Mouse (Mus musculus) hindbrain, embryonic 13.5 days (tissue): ENCODE measurements around the gene Capn8. TPM values are rescaled to one million over a fixed set of nuclear protein-coding genes. Genes with fewer than 3 reads are reported as not detected.

ENCODE experiments used
- ATAC-seq: fragments of 200-750 bp; cut with Nextera tagmentation; 2 replicates; pipeline ENCODE4 v1.8.0; 2017; ENCODE audit warnings: moderate TSS enrichment; ENCODE audit not compliant: low FRiP score
- H3K27ac ChIP-seq: fragments of 300-500 bp; sonication (generic); 2 replicates; pipeline ENCODE4 v1.5.1; 2015; ENCODE audit warnings: inconsistent platforms, mild to moderate bottlenecking, moderate library complexity
- H3K27me3 ChIP-seq: fragments of 300-500 bp; sonication (generic); 2 replicates; pipeline ENCODE4 v1.6.1; 2015; ENCODE audit warnings: mild to moderate bottlenecking, inconsistent platforms
- H3K36me3 ChIP-seq: fragments of 300-500 bp; sonication (generic); 2 replicates; pipeline ENCODE4 v1.6.1; 2015; ENCODE audit warnings: mild to moderate bottlenecking, inconsistent platforms
- H3K4me1 ChIP-seq: fragments of 300-500 bp; sonication (generic); replicated peaks from 2 replicates; pipeline ENCODE4 v1.6.1; 2015; ENCODE audit warnings: inconsistent platforms
- H3K4me2 ChIP-seq: fragments of 300-500 bp; sonication (generic); 2 replicates; pipeline ENCODE4 v1.6.1; 2015; ENCODE audit warnings: inconsistent platforms, mild to moderate bottlenecking, moderate library complexity
- H3K4me3 ChIP-seq: fragments of 300-500 bp; sonication (generic); 2 replicates; pipeline ENCODE4 v1.5.1; 2015; ENCODE audit warnings: mild to moderate bottlenecking, inconsistent platforms
- H3K9ac ChIP-seq: fragments of 300-500 bp; sonication (generic); 2 replicates; pipeline ENCODE4 v1.6.1; 2015; ENCODE audit warnings: mild to moderate bottlenecking, inconsistent platforms
- H3K9me3 ChIP-seq: fragments of 300-500 bp; sonication (generic); 2 replicates; pipeline ENCODE4 v1.6.1; 2016; ENCODE audit warnings: inconsistent platforms
- WGBS: fragments of 180-500 bp; shearing (Covaris S2); methylation state at CpG from one replicate; pipeline ENCODE4 v1.1.7; 2015; 5-methylcytosine and 5-hydroxymethylcytosine counted together
- polyA plus RNA-seq: library from polyadenylated mRNA; unstranded; fragments of >200 nt; fragmentation: Nextera tagmentation; extraction: Ambion mirVana; gene quantifications from 2 replicates; pipeline ENCODE4 v1.2.1, GENCODE M21; 2015

Gene Capn8
- 0.10 TPM in 2 replicates for polyA plus RNA-seq

DNA sequence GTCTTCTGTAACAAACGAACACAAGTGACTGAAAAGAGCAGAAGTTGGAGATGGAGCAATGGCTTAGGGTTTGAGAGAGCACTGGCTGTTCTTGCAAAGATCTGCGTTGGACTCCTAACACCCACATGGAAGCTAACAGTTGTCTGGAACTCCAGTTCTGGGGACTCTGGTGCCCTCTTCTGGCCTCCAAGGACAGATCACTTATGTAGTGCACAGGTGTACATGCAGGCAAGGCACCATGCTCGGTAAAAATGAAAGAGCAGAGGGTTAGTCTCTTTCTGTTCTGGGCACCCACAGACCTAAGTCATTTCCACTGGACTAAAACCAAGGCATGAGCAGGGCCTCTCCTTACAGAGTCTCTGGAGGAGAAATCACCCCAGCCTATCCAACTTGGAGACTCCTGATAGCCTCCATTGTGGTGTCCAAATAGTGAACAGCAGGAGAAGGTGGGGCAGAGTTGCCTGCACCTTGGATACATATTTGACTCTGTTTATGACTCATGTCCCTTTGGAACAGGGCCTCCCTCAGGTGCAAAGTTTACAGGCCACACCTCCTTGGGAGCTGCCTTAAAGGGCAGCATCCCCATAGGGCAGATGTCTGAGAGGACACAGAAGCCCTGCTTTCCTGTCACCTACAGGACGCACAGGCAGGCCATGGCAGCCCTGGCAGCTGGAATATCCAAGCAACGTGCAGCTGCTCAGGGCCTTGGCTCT lies at the start of gene Capn8:
Gene Capn8 (plus strand): TSS at position 600 of the 713 bp plus-strand sequence.
- H3K4me2 ChIP-seq: no peak within 1 kb of the TSS
- no peaks in the 10 kb centered on the region for H3K27me3 ChIP-seq
- no peak within 1 kb of the TSS for H3K9ac ChIP-seq
- no peaks in the 10 kb centered on the region for H3K36me3 ChIP-seq
- WGBS: 84% methylated on average over 5 of the region's 5 CpGs
- H3K9me3 ChIP-seq: no peaks in the 10 kb centered on the region
- no peak within 1 kb of the TSS for H3K4me3 ChIP-seq
- peaks cover 21% of the 10 kb centered on the region for H3K4me1 ChIP-seq
- no peak for ATAC-seq
- no peak within 1 kb of the TSS for H3K27ac ChIP-seq

DNA sequence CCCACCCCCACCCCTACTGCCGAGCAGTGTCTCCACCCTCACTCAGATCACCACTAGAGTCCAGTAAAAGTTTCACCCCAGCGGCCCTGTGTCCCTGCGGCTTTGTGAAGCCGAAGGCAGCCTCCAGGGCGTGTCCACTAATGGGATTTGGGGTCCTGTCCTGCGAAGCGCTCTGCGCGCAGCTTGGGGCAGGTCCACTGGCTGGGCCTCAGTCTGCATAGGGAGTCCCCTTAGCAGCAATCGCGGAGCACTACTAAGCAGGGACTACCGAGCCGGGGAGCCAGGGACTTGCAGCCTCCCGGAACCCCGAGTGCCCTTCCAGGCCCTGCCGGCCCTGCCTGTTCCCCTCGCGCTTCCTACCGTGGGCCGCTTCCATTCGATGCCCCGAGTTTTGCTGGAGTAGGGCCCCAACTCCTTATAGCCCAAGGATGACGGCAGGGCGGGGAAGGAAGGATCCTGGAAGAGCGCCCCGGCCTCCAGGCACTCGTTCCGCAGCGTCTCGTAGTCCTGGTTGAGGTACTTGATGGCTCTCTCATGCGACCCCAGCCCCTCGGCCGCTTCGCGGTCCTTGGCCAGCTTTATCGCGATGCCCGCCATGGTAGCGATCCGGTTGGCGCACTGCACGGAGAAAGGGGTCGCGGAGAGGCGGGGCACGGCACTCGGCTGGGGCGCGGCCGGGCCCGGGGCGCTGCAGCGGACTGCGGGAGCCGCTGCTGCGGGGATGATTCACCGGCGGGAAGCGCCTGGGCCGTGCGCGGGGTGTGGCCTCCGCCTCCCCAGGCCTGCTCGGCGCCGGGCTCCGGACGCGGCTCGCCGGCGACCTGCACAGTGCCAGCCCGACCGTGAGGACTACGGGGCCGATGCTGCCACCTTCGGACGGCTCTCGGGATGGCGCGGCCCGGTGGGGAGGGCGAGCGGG lies 47.8 kb upstream of the Capn8 start, which contains the start of gene Capn2:
Gene Capn2 (minus strand): TSS at position 851 of the 919 bp plus-strand sequence.
- H3K4me3 ChIP-seq: peak within 1 kb of the TSS; percentile 58
- peaks cover 27% of the 10 kb centered on the region for H3K4me1 ChIP-seq
- no peaks in the 10 kb centered on the region for H3K9me3 ChIP-seq
- peak; percentile 96 for ATAC-seq
- H3K9ac ChIP-seq: peak within 1 kb of the TSS; percentile 89
- WGBS: under 1% methylated on average over 81 of the region's 84 CpGs
- peaks cover 17% of the 10 kb centered on the region for H3K27me3 ChIP-seq
- peak within 1 kb of the TSS; percentile 76 for H3K4me2 ChIP-seq
- H3K36me3 ChIP-seq: peaks cover 10% of the 10 kb centered on the region
- peak within 1 kb of the TSS; percentile 88 for H3K27ac ChIP-seq

DNA sequence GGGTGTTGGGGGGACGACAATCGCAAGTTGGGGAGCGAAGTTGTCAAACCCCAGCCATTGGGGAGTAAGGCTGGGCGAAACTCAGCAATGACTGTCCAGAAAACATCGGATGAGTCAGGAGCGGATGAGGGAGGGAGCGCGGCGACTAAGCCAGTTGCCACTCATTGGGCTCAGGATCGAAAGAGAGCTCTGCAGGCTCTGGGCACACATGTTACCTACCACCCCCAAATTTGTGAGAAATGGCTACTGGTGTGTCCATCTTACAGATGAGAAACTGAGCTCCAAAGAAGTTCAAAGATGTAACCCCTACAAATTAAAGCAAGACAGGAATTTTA lies 47.2 kb upstream of the Capn8 start:
- Histone ChIP-seq H3K36me3 (peaks cover 4% of the 10 kb centered on the region; the same call in 1 of the 2 replicates), H3K27ac (peak overlapping the region; percentile 88), H3K9me3 (no peaks in the 10 kb centered on the region), H3K4me2 (peak overlapping the region; percentile 76), H3K4me1 (peaks cover 27% of the 10 kb centered on the region), H3K27me3 (peaks cover 17% of the 10 kb centered on the region), H3K4me3 (peak overlapping the region; percentile 58), H3K9ac (peak overlapping the region; percentile 89)
- under 1% methylated on average over 10 of the region's 10 CpGs for WGBS
- peak; percentile 54; the same call in 1 of the 2 replicates for ATAC-seq

DNA sequence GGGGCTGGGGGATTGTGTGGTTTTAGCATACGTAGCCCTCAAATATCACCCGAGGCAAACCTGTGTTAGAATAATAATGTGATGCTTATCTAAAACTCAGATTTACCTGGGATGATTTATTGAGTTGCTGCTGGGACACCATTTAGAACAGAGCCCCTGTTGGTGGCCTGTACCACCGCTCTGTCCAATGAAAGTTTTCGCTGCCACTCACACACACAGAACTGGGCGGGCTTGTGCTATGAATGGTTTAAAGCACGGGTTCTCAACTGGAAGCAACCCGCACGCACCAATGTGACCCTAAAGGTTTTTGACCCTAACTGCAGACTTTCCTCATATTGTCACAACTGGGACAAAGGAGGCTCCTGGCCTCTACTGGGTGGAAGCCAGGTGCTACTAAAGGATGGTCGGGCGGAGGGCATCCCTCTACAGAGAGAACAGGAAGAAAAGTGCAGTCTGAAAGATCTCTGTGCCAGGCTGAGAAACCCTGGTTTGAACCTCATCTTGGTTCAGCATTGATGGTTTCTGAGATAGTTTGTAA lies 46.6 kb upstream of the Capn8 start:
- peaks cover 27% of the 10 kb centered on the region for H3K4me1 ChIP-seq
- H3K9ac ChIP-seq: no peak overlapping the region
- H3K4me2 ChIP-seq: peak overlapping the region; percentile 76; the same call in 1 of the 2 replicates
- no peaks in the 10 kb centered on the region for H3K9me3 ChIP-seq
- H3K27me3 ChIP-seq: peaks cover 17% of the 10 kb centered on the region
- H3K36me3 ChIP-seq: 0 out of 2 replicates have a peak, but pooled peaks cover 3% of the 10 kb centered on the region
- ATAC-seq: no peak
- H3K27ac ChIP-seq: no peak overlapping the region
- 51% methylated on average over 10 of the region's 10 CpGs for WGBS
- H3K4me3 ChIP-seq: no peak overlapping the region

DNA sequence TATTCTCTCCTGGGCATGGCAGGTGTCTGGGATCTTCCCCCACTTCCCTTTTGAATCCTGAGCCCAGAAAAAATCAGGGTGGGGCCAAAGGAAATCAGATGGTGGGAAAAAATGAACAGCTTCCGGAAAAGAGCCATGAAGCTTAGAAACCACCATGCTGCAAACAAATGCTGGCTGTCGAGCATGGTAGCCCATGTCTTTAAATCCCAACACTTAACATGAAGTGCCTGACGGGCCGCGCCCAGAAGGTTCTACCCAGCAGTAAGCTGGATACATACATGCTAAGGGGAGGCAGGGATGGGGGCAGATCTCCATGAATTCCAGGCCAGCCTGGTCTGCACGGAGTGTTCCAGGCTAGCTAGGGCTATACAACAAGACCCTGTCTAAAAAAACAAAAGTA lies 46.0 kb upstream of the Capn8 start:
- peaks cover 23% of the 10 kb centered on the region for H3K4me1 ChIP-seq
- no peak overlapping the region for H3K4me2 ChIP-seq
- ATAC-seq: no peak
- H3K27me3 ChIP-seq: peaks cover 17% of the 10 kb centered on the region
- no peak overlapping the region for H3K4me3 ChIP-seq
- H3K9me3 ChIP-seq: no peaks in the 10 kb centered on the region
- WGBS: 89% methylated on average over 6 of the region's 6 CpGs
- no peak overlapping the region for H3K9ac ChIP-seq
- H3K27ac ChIP-seq: no peak overlapping the region
- 0 out of 2 replicates have a peak, but pooled peaks cover 3% of the 10 kb centered on the region for H3K36me3 ChIP-seq

DNA sequence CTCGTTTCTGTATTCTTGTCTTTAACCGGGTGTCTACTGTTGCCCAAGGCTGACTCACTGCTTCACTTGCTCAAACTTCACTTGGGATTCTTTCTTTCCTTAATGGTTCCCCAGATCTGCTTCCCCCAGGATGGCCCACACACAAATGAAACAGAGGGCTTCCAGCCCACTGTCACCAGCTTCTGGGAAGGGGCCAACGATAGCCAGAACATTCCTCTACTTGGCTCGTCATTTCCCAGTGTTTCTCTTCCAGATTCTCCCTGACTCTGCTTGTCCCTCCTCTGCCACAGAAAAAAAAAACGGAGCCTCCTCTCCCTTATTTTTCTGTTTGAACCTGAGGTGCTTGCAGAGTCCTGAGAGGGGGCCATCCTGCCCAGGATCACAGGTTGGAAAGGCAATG lies 45.5 kb upstream of the Capn8 start:
- H3K27me3 ChIP-seq: peaks cover 17% of the 10 kb centered on the region
- ATAC-seq: no peak

DNA sequence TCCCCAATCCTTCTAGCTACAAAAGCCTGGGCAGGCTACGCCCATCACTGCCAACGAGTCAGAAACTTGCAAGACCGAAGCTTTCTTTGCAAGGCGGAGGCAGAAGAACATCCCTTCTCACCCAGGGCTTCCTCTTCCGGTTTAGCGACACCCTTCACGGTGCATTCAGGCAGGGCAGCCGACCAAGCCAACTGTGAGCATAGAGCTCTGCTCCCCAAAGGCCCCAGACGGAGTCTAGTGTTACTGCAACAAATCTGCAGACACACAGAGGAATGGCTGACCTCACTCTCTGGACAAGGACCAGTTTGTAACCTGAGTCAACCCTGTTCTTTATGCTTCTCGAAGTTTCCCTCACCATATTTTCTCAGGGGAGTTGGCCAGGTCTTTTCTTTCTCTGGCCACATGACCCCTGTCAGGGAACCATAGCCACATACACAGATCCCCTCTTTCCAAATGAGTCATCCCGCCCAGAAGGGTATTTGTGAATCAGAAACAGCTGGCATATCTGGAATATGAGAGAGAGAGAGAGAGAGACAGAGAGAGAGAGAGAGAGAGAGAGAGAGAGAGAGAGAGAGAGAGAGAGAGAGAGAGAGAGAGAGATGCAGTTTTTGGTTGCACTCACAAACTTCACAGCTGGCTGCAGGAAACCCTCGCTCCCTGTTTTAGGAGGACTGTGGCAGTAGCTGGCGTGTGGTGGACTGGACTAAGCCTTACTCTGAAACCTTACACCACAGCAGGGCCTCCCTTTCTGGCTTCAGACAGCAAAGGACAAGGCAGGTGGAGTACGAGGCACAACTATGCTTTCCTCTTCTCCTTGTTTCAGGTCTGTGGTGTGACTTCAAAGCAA lies 44.5 kb upstream of the Capn8 start:
- H3K4me1 ChIP-seq: peaks cover 18% of the 10 kb centered on the region
- ATAC-seq: no peak
- no peak overlapping the region for H3K27ac ChIP-seq
- WGBS: 38% methylated on average over 14 of the region's 14 CpGs
- H3K4me2 ChIP-seq: no peak overlapping the region
- peaks cover 17% of the 10 kb centered on the region for H3K27me3 ChIP-seq
- no peaks in the 10 kb centered on the region for H3K9me3 ChIP-seq
- H3K4me3 ChIP-seq: no peak overlapping the region
- H3K9ac ChIP-seq: no peak overlapping the region
- no peaks in the 10 kb centered on the region for H3K36me3 ChIP-seq

More for the DNA sequence above, 45.5 kb upstream of the Capn8 start:
- Histone ChIP-seq H3K9me3 (no peaks in the 10 kb centered on the region), H3K9ac (no peak overlapping the region), H3K4me1 (peaks cover 23% of the 10 kb centered on the region), H3K4me2 (no peak overlapping the region), H3K27ac (no peak overlapping the region), H3K36me3 (0 out of 2 replicates have a peak, but pooled peaks cover 3% of the 10 kb centered on the region), H3K4me3 (no peak overlapping the region)
- WGBS: 76% methylated on average over 5 of the region's 5 CpGs

DNA sequence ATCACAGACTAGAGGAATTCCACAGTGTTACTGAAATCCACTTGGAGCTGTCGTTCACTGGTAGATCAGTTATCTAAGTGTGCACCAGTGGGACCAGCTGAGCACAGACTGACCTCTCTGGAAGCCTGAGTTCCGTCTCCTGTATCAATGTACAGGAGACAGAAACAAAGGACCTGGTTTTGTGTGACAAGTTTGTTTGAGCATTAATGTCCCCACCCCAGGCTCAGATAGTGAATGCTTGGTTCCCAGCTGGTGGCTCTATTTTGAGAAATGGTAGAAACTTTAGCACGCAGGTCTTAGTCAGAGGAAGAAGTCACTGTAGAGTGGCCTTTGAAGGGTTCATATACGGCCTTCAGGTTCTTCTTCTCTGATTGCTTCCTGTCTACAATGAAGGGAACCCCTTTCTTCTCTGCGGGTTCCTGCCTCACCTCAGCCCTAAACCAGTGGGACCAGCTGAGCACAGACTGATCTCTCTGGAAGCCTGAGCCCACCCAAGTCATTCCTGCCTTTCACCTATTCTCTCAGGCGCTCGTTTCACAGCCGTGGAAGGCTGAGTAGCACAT lies 43.8 kb upstream of the Capn8 start:
- no peak overlapping the region; the same call in 1 of the 2 replicates for H3K9ac ChIP-seq
- H3K9me3 ChIP-seq: no peaks in the 10 kb centered on the region
- peaks cover 11% of the 10 kb centered on the region for H3K4me1 ChIP-seq
- H3K36me3 ChIP-seq: no peaks in the 10 kb centered on the region
- WGBS: 77% methylated on average over 8 of the region's 8 CpGs
- ATAC-seq: no peak
- H3K27me3 ChIP-seq: peaks cover 17% of the 10 kb centered on the region
- no peak overlapping the region for H3K4me2 ChIP-seq
- no peak overlapping the region for H3K27ac ChIP-seq
- no peak overlapping the region for H3K4me3 ChIP-seq

DNA sequence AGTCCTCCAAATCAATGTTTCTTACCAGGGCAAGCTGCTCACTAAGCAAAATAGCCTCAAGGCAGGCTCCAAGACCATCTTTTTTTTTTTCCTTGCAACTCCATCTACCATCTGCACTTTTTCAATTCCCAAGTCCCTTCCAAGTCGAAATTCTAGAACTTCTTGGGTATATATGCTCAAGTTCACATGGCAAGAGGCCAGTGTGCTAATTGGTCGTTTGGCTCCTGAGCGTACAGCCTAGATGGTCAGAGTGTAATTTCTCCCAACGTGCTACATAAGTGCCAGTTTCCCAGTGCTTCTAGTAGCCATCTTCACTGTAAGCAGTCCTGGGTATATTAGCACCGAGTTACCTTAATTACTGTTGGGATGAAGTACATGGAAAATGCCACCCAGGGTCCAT lies 41.8 kb upstream of the Capn8 start:
- no peak overlapping the region for H3K27ac ChIP-seq
- no peaks in the 10 kb centered on the region for H3K9me3 ChIP-seq
- H3K27me3 ChIP-seq: peaks cover 31% of the 10 kb centered on the region
- no peak overlapping the region for H3K4me3 ChIP-seq
- ATAC-seq: no peak
- H3K4me2 ChIP-seq: no peak overlapping the region
- peaks cover 11% of the 10 kb centered on the region for H3K4me1 ChIP-seq
- WGBS: 85% methylated on average over 5 of the region's 5 CpGs
- no peak overlapping the region for H3K9ac ChIP-seq
- no peaks in the 10 kb centered on the region for H3K36me3 ChIP-seq

DNA sequence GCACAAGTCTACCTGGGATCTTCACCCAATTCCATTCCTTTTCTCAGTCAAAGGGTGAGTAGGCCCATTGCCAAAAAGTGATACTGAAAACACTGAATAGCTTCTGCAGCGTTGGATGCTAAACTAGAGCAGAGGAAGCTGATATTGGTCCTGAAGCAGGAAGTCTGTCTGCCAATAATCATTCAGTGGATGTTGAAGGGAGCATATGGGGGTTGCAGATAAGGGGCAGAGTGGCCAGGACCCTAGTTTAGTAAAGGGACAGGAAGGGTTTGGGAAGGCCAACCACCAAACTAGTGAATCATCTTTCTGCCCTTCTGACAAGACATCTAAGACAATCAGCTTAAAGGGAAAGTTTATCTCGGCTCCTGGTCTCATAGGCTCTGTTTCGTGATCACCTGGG lies 41.1 kb upstream of the Capn8 start:
- WGBS: 85% methylated on average over 3 of the region's 3 CpGs
- Histone ChIP-seq H3K27me3 (peaks cover 33% of the 10 kb centered on the region), H3K4me2 (no peak overlapping the region), H3K9me3 (no peaks in the 10 kb centered on the region), H3K4me3 (no peak overlapping the region), H3K36me3 (no peaks in the 10 kb centered on the region), H3K9ac (no peak overlapping the region), H3K4me1 (peaks cover 19% of the 10 kb centered on the region), H3K27ac (no peak overlapping the region)
- no peak for ATAC-seq

DNA sequence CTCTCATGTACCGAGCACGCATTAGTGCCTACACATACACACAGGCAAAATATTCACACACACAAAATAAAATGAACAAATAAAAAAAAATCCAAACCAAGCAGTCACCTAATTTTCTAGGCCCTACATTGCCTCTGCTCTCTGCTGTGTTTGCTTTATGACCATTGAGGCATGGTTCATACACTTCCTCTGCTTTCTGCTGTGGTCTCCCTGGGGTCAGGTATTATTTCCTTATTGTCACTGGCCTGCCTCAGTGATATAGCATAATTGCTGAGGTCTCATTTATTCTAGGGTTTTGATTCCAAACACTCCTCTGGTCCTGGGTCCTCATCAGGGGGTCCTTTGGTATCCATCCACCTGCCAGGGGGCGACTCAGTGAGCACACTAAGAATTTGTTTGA lies 39.2 kb upstream of the Capn8 start:
- Histone ChIP-seq H3K9ac (no peak overlapping the region), H3K4me2 (no peak overlapping the region), H3K36me3 (no peaks in the 10 kb centered on the region), H3K4me3 (no peak overlapping the region), H3K4me1 (peaks cover 20% of the 10 kb centered on the region), H3K9me3 (no peaks in the 10 kb centered on the region), H3K27ac (no peak overlapping the region), H3K27me3 (peaks cover 20% of the 10 kb centered on the region)
- 88% methylated on average over 3 of the region's 3 CpGs for WGBS
- no peak for ATAC-seq
